Mouse (Mus musculus): ENCODE measurements at regions not wholly inside any gene's neighbourhood (a gene's known extent, or its start where the extent isn't known, plus 50 kb on each side); places are given as distances from the start of the nearest gene placed in this dataset.

DNA sequence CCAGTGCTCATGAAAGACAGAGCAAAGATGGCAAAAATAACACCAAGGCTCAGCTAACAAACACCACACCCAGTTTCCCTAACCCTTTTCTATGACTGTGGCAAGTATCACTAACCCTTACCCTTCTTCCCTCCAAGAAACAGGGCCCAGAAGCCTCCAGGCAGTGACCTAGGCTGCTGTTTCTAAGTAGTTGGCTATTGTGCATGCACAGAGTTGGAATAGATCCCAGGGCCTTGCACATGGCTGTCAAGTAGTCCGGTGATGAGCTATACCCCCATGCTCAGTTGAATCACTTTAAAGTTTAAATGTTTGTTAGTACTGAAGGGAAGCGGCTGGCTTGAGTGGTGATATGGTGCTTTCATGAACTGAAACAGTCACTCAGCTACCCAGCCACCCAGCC is 53.9 kb upstream of the Arntl start:
- TF ChIP-seq CTCF (IDR thresholded peaks at IDR 0.05; ENCODE audit: extremely low read depth, insufficient read depth, insufficient read length, insufficient replicate concordance), result no peak
- TF ChIP-seq POLR2A (IDR thresholded peaks at IDR 0.05; ENCODE audit: low read depth, low read length), result no peak

Data from spleen, adult 2 months (tissue).